Mouse (Mus musculus) heart, adult 2 months (tissue): ENCODE results near the gene Adad2. TPM values are rescaled to one million over a fixed set of nuclear protein-coding genes. Genes with fewer than 3 reads are reported as not detected.

Source experiments
- DNase-seq, 2 experiments: peaks; one replicate each; pipeline ENCODE4 v3.0.0; 2021
- H3K27ac ChIP-seq: fragments of 200-600 bp; 2 replicates; pipeline ENCODE4 v1.8.1; 2022
- H3K27me3 ChIP-seq: fragments of 200-500 bp; 2 replicates; pipeline ENCODE4 v1.6.1; 2012; ENCODE audit warnings: mild to moderate bottlenecking, low read length, inconsistent platforms, mixed read lengths; ENCODE audit not compliant: control insufficient read depth, insufficient read depth
- H3K36me3 ChIP-seq: fragments of 200-500 bp; 2 replicates; pipeline ENCODE4 v1.6.1; 2012; ENCODE audit warnings: low read length, inconsistent platforms; ENCODE audit not compliant: control insufficient read depth, insufficient read depth
- H3K4me1 ChIP-seq: fragments of 200-500 bp; 2 replicates; pipeline ENCODE4 v1.6.1; 2011; ENCODE audit warnings: low read length; ENCODE audit not compliant: control insufficient read depth, insufficient read depth
- H3K4me3 ChIP-seq: fragments of 200-600 bp; 2 replicates; pipeline ENCODE4 v1.8.1; 2022
- H3K79me2 ChIP-seq: fragments of 200-500 bp; replicated peaks from 2 replicates; pipeline ENCODE4 v1.6.1; 2012; ENCODE audit warnings: mild to moderate bottlenecking, inconsistent platforms, low read length, moderate library complexity, mixed read lengths; ENCODE audit not compliant: control insufficient read depth, insufficient read depth
- H3K9ac ChIP-seq: fragments of 200-500 bp; 2 replicates; pipeline ENCODE4 v1.6.1; 2012; ENCODE audit warnings: low read depth, mild to moderate bottlenecking, control low read depth, inconsistent platforms, low read length, mixed read lengths
- CTCF ChIP-seq: fragments of 200-600 bp; IDR thresholded peaks from 2 replicates; pipeline ENCODE4 v1.8.1; 2022; ENCODE audit warnings: antibody characterized with exemption, mild to moderate bottlenecking, moderate library complexity
- EP300 ChIP-seq: fragments of 200-500 bp; IDR thresholded peaks from 2 replicates; pipeline ENCODE4 v1.6.1; 2011; ENCODE audit warnings: low read depth, low read length, control low read depth; ENCODE audit not compliant: insufficient read depth
- POLR2A ChIP-seq: fragments of 200-500 bp; IDR thresholded peaks from 2 replicates; pipeline ENCODE4 v1.6.1; 2011; ENCODE audit warnings: mild to moderate bottlenecking, low read depth, low read length, control low read depth; ENCODE audit not compliant: insufficient read depth
- WGBS: fragments of 180-500 bp; shearing (Covaris S2); methylation state at CpG from one replicate; pipeline ENCODE4 v1.1.7; 2018; 5-methylcytosine and 5-hydroxymethylcytosine counted together
- intact Hi-C: fragments of 180-260 bp; cut with DNase I; formaldehyde crosslinking; loops from one replicate; pipeline ENCODE4 v1.15.1; 2025
- long read RNA-seq: library from polyadenylated mRNA; stranded (forward); transcript quantifications from one replicate; pipeline ENCODE4 v2.0.0, GENCODE M21; 2021
- polyA plus RNA-seq: library from polyadenylated mRNA; depleted of rRNA; stranded (reverse); fragments of >200 nt; gene quantifications from 2 replicates; pipeline ENCODE4 v1.2.3, GENCODE M21; 2012; rRNA removed
- total RNA-seq, 2 experiments: library from RNA; stranded (reverse); gene quantifications; 2 replicates each; pipeline ENCODE4 v1.2.3; 2021

The Adad2 gene
- total RNA-seq = not detected
- polyA plus RNA-seq = not detected in 2 replicates
- long read RNA-seq = 0 reads

GRCm38 (mm10) chr8:119612471-119612870, at the start of gene Adad2:
Gene Adad2 (plus strand): TSS chr8:119612747.
- Histone ChIP-seq H3K79me2 (no peaks in the 10 kb centered on the region), H3K4me3 (no peak within 1 kb of the TSS), H3K9ac (no peak within 1 kb of the TSS), H3K27me3 (no peaks in the 10 kb centered on the region), H3K27ac (no peak within 1 kb of the TSS), H3K36me3 (no peaks in the 10 kb centered on the region), H3K4me1 (no peaks in the 10 kb centered on the region)
- 79% methylated on average over 26 of the region's 26 CpGs for WGBS
- intact Hi-C loops = no loop called here
- no peak for TF ChIP-seq CTCF
- no peak for TF ChIP-seq EP300
- no peak for TF ChIP-seq POLR2A
- no peak for DNase-seq

DNA sequence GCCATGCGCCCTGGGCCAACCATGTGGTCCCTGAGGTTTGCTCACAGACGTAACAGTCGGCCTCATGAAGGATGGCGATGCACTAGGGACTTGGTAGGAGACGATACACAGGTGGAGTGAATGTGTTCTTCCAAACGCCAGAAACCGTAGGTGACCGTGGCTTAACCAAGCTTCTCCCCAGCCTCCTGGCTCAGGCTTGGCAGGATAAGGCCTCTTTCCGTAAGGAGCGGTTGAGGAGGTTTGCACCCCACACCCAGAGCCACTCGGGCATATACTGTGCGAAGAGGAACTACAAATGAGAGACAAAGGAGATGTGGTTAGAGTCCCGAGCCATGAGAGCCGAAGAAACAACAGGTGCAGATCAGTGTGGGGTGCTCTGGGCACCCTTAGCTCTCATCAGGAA, 48.7 kb upstream of the Adad2 start:
- Histone ChIP-seq H3K27ac (no peak overlapping the region), H3K27me3 (no peaks in the 10 kb centered on the region), H3K4me1 (peaks cover 3% of the 10 kb centered on the region), H3K9ac (no peak overlapping the region), H3K4me3 (no peak overlapping the region), H3K36me3 (no peaks in the 10 kb centered on the region), H3K79me2 (no peaks in the 10 kb centered on the region)
- TF ChIP-seq CTCF (no peak), EP300 (no peak), POLR2A (no peak)
- WGBS = 92% methylated on average over 14 of the region's 14 CpGs
- intact Hi-C loops = no loop called here
- peak in 1 of 2 experiments; percentile 10 for DNase-seq

DNA sequence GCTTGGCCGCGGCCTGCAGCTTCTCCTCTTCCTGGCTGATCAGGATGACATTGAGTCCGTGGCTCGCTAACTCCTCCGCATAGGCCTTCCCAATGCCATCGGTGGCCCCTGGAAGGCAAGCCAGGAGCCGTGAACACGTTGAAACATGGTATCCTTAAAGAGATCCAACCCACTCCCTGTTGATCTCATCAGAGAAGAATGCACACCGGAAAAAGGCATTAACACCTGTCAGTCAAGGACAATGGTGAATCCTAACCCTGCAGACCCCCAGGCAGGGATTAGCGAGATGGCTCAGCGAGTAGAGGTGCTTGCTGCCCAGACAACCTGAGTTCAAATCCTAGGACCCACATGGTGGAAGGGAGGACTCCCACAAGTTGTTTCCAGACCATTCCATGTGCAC, 46.2 kb upstream of the Adad2 start:
- Histone ChIP-seq H3K4me1 (no peaks in the 10 kb centered on the region), H3K36me3 (no peaks in the 10 kb centered on the region), H3K27ac (no peak overlapping the region), H3K27me3 (no peaks in the 10 kb centered on the region), H3K79me2 (peaks cover 6% of the 10 kb centered on the region; the same call in 1 of the 2 replicates), H3K9ac (no peak overlapping the region), H3K4me3 (no peak overlapping the region)
- intact Hi-C loops = no loop called here
- 67% methylated on average over 11 of the region's 11 CpGs for WGBS
- TF ChIP-seq POLR2A (no peak), EP300 (no peak), CTCF (no peak)
- no peak for DNase-seq

- Histone ChIP-seq H3K27ac (no peak overlapping the region), H3K36me3 (no peaks in the 10 kb centered on the region), H3K27me3 (no peaks in the 10 kb centered on the region), H3K79me2 (peaks cover 10% of the 10 kb centered on the region; the same call in 1 of the 2 replicates), H3K9ac (no peak overlapping the region), H3K4me1 (no peaks in the 10 kb centered on the region), H3K4me3 (no peak overlapping the region)
- DNase-seq = no peak
- intact Hi-C loops = no loop called here
- no peak for TF ChIP-seq POLR2A
- TF ChIP-seq CTCF = no peak
- no peak for TF ChIP-seq EP300
- WGBS = 84% methylated on average over 9 of the region's 9 CpGs
These were observed 44.3 kb upstream of the Adad2 start for GRCm38 (mm10) chr8:119568251-119568650.

- TF ChIP-seq POLR2A = no peak
- TF ChIP-seq CTCF = no peak
- no peak for TF ChIP-seq EP300
- peaks cover 10% of the 10 kb centered on the region; the same call in 1 of the 2 replicates for H3K79me2 ChIP-seq
- intact Hi-C loops = no loop called here
- H3K36me3 ChIP-seq = no peaks in the 10 kb centered on the region
- no peak overlapping the region for H3K9ac ChIP-seq
- no peaks in the 10 kb centered on the region for H3K4me1 ChIP-seq
- 73% methylated on average over 7 of the region's 7 CpGs for WGBS
- no peak for DNase-seq
- H3K4me3 ChIP-seq = no peak overlapping the region
- no peaks in the 10 kb centered on the region for H3K27me3 ChIP-seq
- no peak overlapping the region for H3K27ac ChIP-seq
These were observed 43.6 kb upstream of the Adad2 start for GRCm38 (mm10) chr8:119568951-119569350.

DNA sequence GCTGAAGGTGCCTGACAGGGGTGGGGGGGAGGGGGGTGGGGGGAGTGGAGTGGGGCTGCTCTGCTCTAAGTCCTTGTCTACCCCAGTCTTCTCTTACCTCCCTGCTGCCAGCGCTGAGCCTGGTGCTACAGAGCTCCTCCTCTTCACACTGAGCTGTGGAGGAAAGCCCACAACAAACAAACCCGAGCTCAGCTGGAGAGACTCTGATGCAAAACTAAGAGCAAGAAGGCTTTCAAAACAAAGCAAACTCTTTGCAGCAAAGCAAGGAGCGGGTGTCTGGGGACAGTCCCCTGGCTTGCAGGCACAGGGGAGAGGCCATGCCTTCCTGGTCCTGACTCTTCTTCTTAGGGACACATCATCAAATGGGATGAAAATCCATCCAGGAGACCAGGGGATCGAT, 42.7 kb upstream of the Adad2 start:
- WGBS = 71% methylated on average over 4 of the region's 4 CpGs
- H3K27me3 ChIP-seq = no peaks in the 10 kb centered on the region
- H3K79me2 ChIP-seq = peaks cover 12% of the 10 kb centered on the region; the same call in 1 of the 2 replicates
- H3K4me3 ChIP-seq = no peak overlapping the region
- no peak for TF ChIP-seq EP300
- TF ChIP-seq CTCF = no peak
- no peak for TF ChIP-seq POLR2A
- no peak overlapping the region for H3K27ac ChIP-seq
- H3K9ac ChIP-seq = no peak overlapping the region
- no peaks in the 10 kb centered on the region for H3K36me3 ChIP-seq
- DNase-seq = no peak
- intact Hi-C loops = no loop called here
- H3K4me1 ChIP-seq = no peaks in the 10 kb centered on the region
